Mouse (Mus musculus) kidney, embryonic 16.5 days (tissue): Measurements from ENCODE around the gene Sik3. TPM values are rescaled to one million over a fixed set of nuclear protein-coding genes. Genes with fewer than 3 reads are reported as not detected.
A peak's percentile ranks its signal among the peaks of the same experiment; 100 is the strongest.

Experiments
- ATAC-seq: fragments of 200-750 bp; cut with Nextera tagmentation; 2 replicates; pipeline ENCODE4 v1.8.0; 2017; ENCODE audit warnings: moderate TSS enrichment; ENCODE audit not compliant: low FRiP score, low TSS enrichment
- H3K27ac ChIP-seq: fragments of 300-500 bp; sonication (generic); 2 replicates; pipeline ENCODE4 v1.5.1; 2014; ENCODE audit warnings: low read length
- H3K27me3 ChIP-seq: fragments of 300-500 bp; sonication (generic); 2 replicates; pipeline ENCODE4 v1.6.1; 2014; ENCODE audit warnings: low read length, control low read depth, mixed read lengths; ENCODE audit not compliant: insufficient read depth
- H3K36me3 ChIP-seq: fragments of 300-500 bp; sonication (generic); 2 replicates; pipeline ENCODE4 v1.6.1; 2014; ENCODE audit warnings: low read length, control low read depth, mixed read lengths; ENCODE audit not compliant: insufficient read depth
- H3K4me1 ChIP-seq: fragments of 300-500 bp; sonication (generic); 2 replicates; pipeline ENCODE4 v1.6.1; 2014; ENCODE audit warnings: low read length, control low read depth, mixed read lengths; ENCODE audit not compliant: insufficient read depth
- H3K4me2 ChIP-seq: fragments of 300-500 bp; sonication (generic); replicated peaks from 2 replicates; pipeline ENCODE4 v1.6.1; 2014; ENCODE audit warnings: low read depth, low read length
- H3K4me3 ChIP-seq: fragments of 300-500 bp; sonication (generic); 2 replicates; pipeline ENCODE4 v1.5.1; 2014; ENCODE audit warnings: mild to moderate bottlenecking, low read length
- H3K9ac ChIP-seq: fragments of 300-500 bp; sonication (generic); replicated peaks from 2 replicates; pipeline ENCODE4 v1.6.1; 2014; ENCODE audit warnings: low read length
- H3K9me3 ChIP-seq: fragments of 300-500 bp; sonication (generic); 2 replicates; pipeline ENCODE4 v1.6.1; 2016; ENCODE audit warnings: low read length, control low read depth
- WGBS: fragments of 180-500 bp; shearing (Covaris S2); extraction: QIAGEN DNeasy Blood & Tissue Kit; methylation state at CpG from one replicate; pipeline ENCODE4 v1.1.7; 2014; 5-methylcytosine and 5-hydroxymethylcytosine counted together
- polyA plus RNA-seq: library from polyadenylated mRNA; unstranded; fragments of >200 nt; fragmentation: Nextera tagmentation; extraction: Ambion mirVana; gene quantifications from 2 replicates; pipeline ENCODE4 v1.2.1, GENCODE M21; 2015

Gene Sik3
- polyA plus RNA-seq, 1 experiment from 2014 or later = 5.2 TPM

- Histone ChIP-seq H3K27ac (no peak overlapping the region), H3K4me1 (peaks cover 42% of the 10 kb centered on the region)
These were observed 17.6 kb downstream of the Sik3 start for GRCm38 (mm10) chr9:46030184-46030583.

DNA sequence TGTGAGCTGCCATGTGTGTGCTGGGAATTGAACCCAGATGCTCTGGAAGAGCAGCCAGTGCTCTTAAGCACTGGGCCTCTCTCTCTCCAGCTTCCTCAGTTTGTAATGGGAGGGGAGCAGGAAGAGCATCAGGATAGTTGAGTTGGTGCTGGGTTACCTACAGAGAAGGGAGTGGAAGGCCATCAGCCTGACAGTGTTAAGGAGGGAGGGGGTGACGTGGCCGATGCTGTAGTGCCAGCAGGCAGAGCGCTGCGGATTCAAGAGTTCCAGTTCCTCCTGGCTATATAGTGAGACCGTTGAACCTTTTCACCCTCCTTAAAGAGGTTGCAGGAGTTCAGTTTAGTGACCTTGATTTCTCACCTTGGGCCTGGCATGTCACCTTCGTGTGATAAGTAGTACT lies 18.3 kb downstream of the Sik3 start:
- Histone ChIP-seq H3K27me3 (no peaks in the 10 kb centered on the region), H3K27ac (no peak overlapping the region), H3K4me1 (peaks cover 43% of the 10 kb centered on the region), H3K9me3 (no peaks in the 10 kb centered on the region), H3K36me3 (0 out of 2 replicates have a peak, but pooled peaks cover under 1% of the 10 kb centered on the region), H3K4me2 (no peak overlapping the region), H3K9ac (no peak overlapping the region), H3K4me3 (no peak overlapping the region)
- WGBS = 51% methylated on average over 6 of the region's 6 CpGs
- ATAC-seq = peak; percentile 63; the same call in 1 of the 2 replicates

More at GRCm38 (mm10) chr9:46030184-46030583, 17.6 kb downstream of the Sik3 start:
- no peak for ATAC-seq
- Histone ChIP-seq H3K27me3 (no peaks in the 10 kb centered on the region), H3K9ac (no peak overlapping the region), H3K4me2 (no peak overlapping the region), H3K9me3 (no peaks in the 10 kb centered on the region), H3K4me3 (no peak overlapping the region), H3K36me3 (0 out of 2 replicates have a peak, but pooled peaks cover 2% of the 10 kb centered on the region)
- 82% methylated on average over 5 of the region's 5 CpGs for WGBS

- ATAC-seq = no peak
- Histone ChIP-seq H3K36me3 (no peaks in the 10 kb centered on the region), H3K4me1 (peaks cover 43% of the 10 kb centered on the region), H3K9me3 (no peaks in the 10 kb centered on the region), H3K27me3 (no peaks in the 10 kb centered on the region), H3K4me2 (no peak overlapping the region), H3K27ac (no peak overlapping the region), H3K4me3 (no peak overlapping the region), H3K9ac (no peak overlapping the region)
- 57% methylated on average over 6 of the region's 6 CpGs for WGBS
These were observed 19.6 kb downstream of the Sik3 start for GRCm38 (mm10) chr9:46032190-46032589.

GRCm38 (mm10) chr9:46033058-46033457 lies 20.4 kb downstream of the Sik3 start:
- H3K27ac ChIP-seq = no peak overlapping the region
- 43% methylated on average over 1 of the region's 1 CpGs for WGBS
- H3K36me3 ChIP-seq = no peaks in the 10 kb centered on the region
- no peak overlapping the region for H3K4me3 ChIP-seq
- H3K27me3 ChIP-seq = no peaks in the 10 kb centered on the region
- no peak overlapping the region for H3K9ac ChIP-seq
- no peak for ATAC-seq
- H3K4me2 ChIP-seq = no peak overlapping the region
- H3K4me1 ChIP-seq = peaks cover 42% of the 10 kb centered on the region
- H3K9me3 ChIP-seq = no peaks in the 10 kb centered on the region

- ATAC-seq = no peak
- H3K4me1 ChIP-seq = peaks cover 41% of the 10 kb centered on the region
- no peaks in the 10 kb centered on the region for H3K36me3 ChIP-seq
- no peak overlapping the region for H3K27ac ChIP-seq
- no peaks in the 10 kb centered on the region for H3K27me3 ChIP-seq
- H3K4me2 ChIP-seq = no peak overlapping the region
- no peaks in the 10 kb centered on the region for H3K9me3 ChIP-seq
- H3K9ac ChIP-seq = no peak overlapping the region
- 77% methylated on average over 3 of the region's 3 CpGs for WGBS
- no peak overlapping the region for H3K4me3 ChIP-seq
These were observed 21.2 kb downstream of the Sik3 start for GRCm38 (mm10) chr9:46033862-46034261.

DNA sequence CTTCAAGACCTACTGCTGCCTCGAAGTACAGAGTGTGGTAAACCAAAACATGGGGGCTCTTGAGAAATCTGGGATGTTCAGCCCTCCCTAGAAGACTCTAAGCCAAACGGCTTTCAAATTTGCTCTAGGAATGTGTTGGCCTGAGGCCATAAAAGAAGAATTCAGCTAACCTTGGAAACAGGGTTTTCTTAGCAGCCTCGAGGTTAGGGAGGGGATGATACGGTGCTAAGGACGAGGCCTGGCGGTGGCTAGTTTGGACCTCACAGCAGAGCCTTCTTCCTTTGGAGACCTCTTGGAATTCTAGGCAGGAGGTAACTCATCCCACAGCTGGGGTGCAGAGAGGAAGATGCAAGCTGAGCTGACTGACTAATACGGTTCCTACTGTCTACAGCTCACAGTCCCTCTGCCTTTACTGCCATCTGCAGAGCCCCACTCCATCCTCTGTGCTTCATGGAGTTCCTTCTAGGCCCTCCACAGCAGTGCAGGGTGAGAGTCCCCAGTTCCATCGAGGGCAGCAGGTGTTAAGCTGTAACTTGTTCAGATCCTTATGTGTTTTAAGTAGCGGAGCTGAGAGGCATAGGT lies 22.8 kb downstream of the Sik3 start:
- H3K4me2 ChIP-seq = no peak overlapping the region
- no peaks in the 10 kb centered on the region for H3K9me3 ChIP-seq
- no peak overlapping the region for H3K27ac ChIP-seq
- ATAC-seq = no peak
- peaks cover 37% of the 10 kb centered on the region for H3K4me1 ChIP-seq
- no peak overlapping the region for H3K9ac ChIP-seq
- H3K36me3 ChIP-seq = no peaks in the 10 kb centered on the region; the same call in 1 of the 2 replicates
- no peak overlapping the region for H3K4me3 ChIP-seq
- 48% methylated on average over 9 of the region's 9 CpGs for WGBS
- H3K27me3 ChIP-seq = no peaks in the 10 kb centered on the region

DNA sequence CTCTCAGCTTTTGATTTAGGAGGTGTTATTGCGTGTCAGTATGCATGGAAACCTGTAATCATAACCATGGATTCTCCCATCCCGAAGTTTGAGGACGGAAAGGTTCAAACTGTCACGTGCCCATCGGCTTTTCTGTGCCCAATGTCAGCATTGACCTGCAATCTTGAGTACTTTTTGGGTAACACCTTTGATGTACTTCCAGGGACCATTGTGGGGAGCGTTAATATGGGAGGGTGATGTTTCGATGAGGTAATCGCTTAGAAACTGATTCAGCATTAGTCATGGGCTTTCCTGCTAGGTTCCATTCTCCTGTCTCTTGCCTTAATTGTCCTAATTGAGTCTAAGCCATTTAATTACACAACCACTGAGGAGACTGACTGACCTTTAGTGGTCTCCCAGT lies 24.3 kb downstream of the Sik3 start:
- no peak for ATAC-seq
- 96% methylated on average over 8 of the region's 8 CpGs for WGBS
- Histone ChIP-seq H3K27me3 (no peaks in the 10 kb centered on the region), H3K9me3 (no peaks in the 10 kb centered on the region), H3K4me1 (peaks cover 25% of the 10 kb centered on the region), H3K4me3 (no peak overlapping the region), H3K9ac (no peak overlapping the region), H3K36me3 (no peaks in the 10 kb centered on the region; the same call in 1 of the 2 replicates), H3K4me2 (no peak overlapping the region), H3K27ac (no peak overlapping the region)

DNA sequence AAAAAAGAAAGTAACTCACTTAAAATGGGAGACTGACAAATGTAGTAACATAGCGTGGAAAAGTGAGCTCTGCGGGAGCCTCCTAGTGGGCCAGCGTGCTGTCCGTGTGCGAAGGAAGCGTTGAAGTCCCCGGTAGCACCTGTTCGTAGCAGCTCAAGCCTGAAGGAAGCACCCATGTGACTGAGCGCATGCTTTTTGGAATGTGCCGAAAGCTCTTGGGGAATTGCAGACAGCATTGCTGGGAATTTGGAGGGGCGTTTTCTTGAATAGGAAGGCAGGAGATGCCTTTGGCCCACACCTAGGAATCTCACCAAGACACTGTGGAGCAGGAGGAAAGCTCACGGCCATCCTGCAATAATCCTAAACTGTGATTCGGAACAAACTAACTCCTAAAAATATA lies 26.2 kb downstream of the Sik3 start:
- peaks cover 6% of the 10 kb centered on the region for H3K4me1 ChIP-seq
- no peak overlapping the region for H3K4me2 ChIP-seq
- H3K4me3 ChIP-seq = no peak overlapping the region
- no peak overlapping the region for H3K9ac ChIP-seq
- no peak for ATAC-seq
- H3K27ac ChIP-seq = no peak overlapping the region
- H3K9me3 ChIP-seq = no peaks in the 10 kb centered on the region
- H3K27me3 ChIP-seq = no peaks in the 10 kb centered on the region
- H3K36me3 ChIP-seq = no peaks in the 10 kb centered on the region; the same call in 1 of the 2 replicates
- 90% methylated on average over 13 of the region's 13 CpGs for WGBS

- no peak overlapping the region for H3K9ac ChIP-seq
- no peaks in the 10 kb centered on the region for H3K9me3 ChIP-seq
- H3K4me1 ChIP-seq = no peaks in the 10 kb centered on the region
- H3K36me3 ChIP-seq = no peaks in the 10 kb centered on the region; the same call in 1 of the 2 replicates
- H3K27ac ChIP-seq = no peak overlapping the region
- no peak for ATAC-seq
- no peaks in the 10 kb centered on the region for H3K27me3 ChIP-seq
- H3K4me2 ChIP-seq = no peak overlapping the region
- WGBS = 61% methylated on average over 2 of the region's 2 CpGs
- no peak overlapping the region for H3K4me3 ChIP-seq
These were observed 28.6 kb downstream of the Sik3 start for GRCm38 (mm10) chr9:46041186-46041585.

DNA sequence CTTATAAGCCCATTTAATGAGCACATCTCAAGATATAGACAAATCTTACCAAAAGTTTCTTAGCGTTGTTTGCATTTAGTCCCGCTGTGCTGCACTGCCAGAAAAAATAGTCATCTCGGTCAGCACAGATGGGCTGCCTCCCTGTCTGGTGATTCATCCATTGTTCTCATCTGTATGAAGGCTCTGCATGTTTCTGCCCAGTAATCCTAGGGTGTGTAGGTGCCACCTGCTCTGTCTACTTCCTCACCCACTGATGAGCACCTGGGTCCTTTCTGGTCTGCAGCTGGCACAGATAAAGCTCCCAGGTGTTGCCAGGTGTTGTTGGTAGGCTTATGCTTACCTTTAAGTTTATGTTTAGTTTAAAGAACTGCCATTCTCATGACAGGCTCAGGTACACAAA lies 29.8 kb downstream of the Sik3 start:
- no peaks in the 10 kb centered on the region for H3K4me1 ChIP-seq
- H3K9ac ChIP-seq = no peak overlapping the region
- ATAC-seq = no peak
- H3K27me3 ChIP-seq = no peaks in the 10 kb centered on the region
- 92% methylated on average over 3 of the region's 3 CpGs for WGBS
- H3K4me3 ChIP-seq = no peak overlapping the region
- no peak overlapping the region for H3K27ac ChIP-seq
- no peaks in the 10 kb centered on the region; the same call in 1 of the 2 replicates for H3K36me3 ChIP-seq
- no peak overlapping the region for H3K4me2 ChIP-seq
- H3K9me3 ChIP-seq = no peaks in the 10 kb centered on the region
